ENCODE assay signal across 8 mouse cellular contexts in genomic region chr11:94994947-94995772, GRCm38 (mm10). TPM values are rescaled to one million over a fixed set of nuclear protein-coding genes. Genes with fewer than 3 reads are reported as not detected.
DNase-seq lines count a peak whose midpoint lies in the region; ATAC-seq lines count a peak whose summit lies in the region.

No protein-coding gene starts in this region.

- peaks cover 57% of the 10 kb centered on the region for H3K4me1 ChIP-seq in lung, embryonic 15.5 days
- peaks cover 77% of the 10 kb centered on the region for H3K4me1 ChIP-seq in forebrain, embryonic 13.5 days
- H3K4me1 ChIP-seq in intestine, embryonic 16.5 days (ENCODE audit: control insufficient read depth, insufficient read depth, low read length): peaks cover 61% of the 10 kb centered on the region
- H3K4me1 ChIP-seq in neural tube, embryonic 13.5 days (replicated peaks): peaks cover 87% of the 10 kb centered on the region

- H3K36me3 ChIP-seq in lung, embryonic 15.5 days: peaks cover 37% of the 10 kb centered on the region
- peaks cover 48% of the 10 kb centered on the region for H3K36me3 ChIP-seq in forebrain, embryonic 13.5 days (ENCODE audit: poor library complexity, severe bottlenecking)
- peaks cover 5% of the 10 kb centered on the region; the same call in 1 of the 2 replicates for H3K36me3 ChIP-seq in intestine, embryonic 16.5 days (ENCODE audit: control insufficient read depth, insufficient read depth, low read length)
- H3K36me3 ChIP-seq in neural tube, embryonic 13.5 days: peaks cover 42% of the 10 kb centered on the region

- 73% methylated on average over 11 of the region's 11 CpGs for WGBS in lung, embryonic 15.5 days
- 85% methylated on average over 11 of the region's 11 CpGs for WGBS in forebrain, embryonic 13.5 days
- 81% methylated on average over 11 of the region's 11 CpGs for WGBS in intestine, embryonic 16.5 days
- WGBS in neural tube, embryonic 13.5 days: 83% methylated on average over 11 of the region's 11 CpGs

- peak overlapping the region; percentile 69 for H3K4me3 ChIP-seq in lung, embryonic 15.5 days
- H3K4me3 ChIP-seq in forebrain, embryonic 13.5 days: peak overlapping the region; percentile 91
- peak overlapping the region; percentile 12; the same call in 1 of the 2 replicates for H3K4me3 ChIP-seq in intestine, embryonic 16.5 days (ENCODE audit: low read length)
- H3K4me3 ChIP-seq in neural tube, embryonic 13.5 days: peak overlapping the region; percentile 97

- no peak overlapping the region for H3K27ac ChIP-seq in lung, embryonic 15.5 days
- H3K27ac ChIP-seq in forebrain, embryonic 13.5 days: peak overlapping the region; percentile 57; the same call in 1 of the 2 replicates
- H3K27ac ChIP-seq in intestine, embryonic 16.5 days (ENCODE audit: low read length): no peak overlapping the region
- no peak overlapping the region for H3K27ac ChIP-seq in neural tube, embryonic 13.5 days (replicated peaks)

- H3K9me3 ChIP-seq in lung, embryonic 15.5 days: no peaks in the 10 kb centered on the region
- no peaks in the 10 kb centered on the region for H3K9me3 ChIP-seq in forebrain, embryonic 13.5 days (replicated peaks)
- no peaks in the 10 kb centered on the region for H3K9me3 ChIP-seq in intestine, embryonic 16.5 days (ENCODE audit: control insufficient read depth, low read length)
- no peaks in the 10 kb centered on the region for H3K9me3 ChIP-seq in neural tube, embryonic 13.5 days

- H3K27me3 ChIP-seq in lung, embryonic 15.5 days: no peaks in the 10 kb centered on the region
- H3K27me3 ChIP-seq in forebrain, embryonic 13.5 days: no peaks in the 10 kb centered on the region
- H3K27me3 ChIP-seq in intestine, embryonic 16.5 days (replicated peaks; ENCODE audit: control insufficient read depth, insufficient read depth, low read length): no peaks in the 10 kb centered on the region
- H3K27me3 ChIP-seq in neural tube, embryonic 13.5 days: no peaks in the 10 kb centered on the region

- DNase-seq in lung, postnatal 14 days: no peak
- no peak for DNase-seq in cerebellum, postnatal 36 days
- no peak for DNase-seq in gastrocnemius, postnatal 25 days

- no peak for ATAC-seq in lung, embryonic 15.5 days (ENCODE audit: borderline replicate concordance, extremely low read depth, low FRiP score, low TSS enrichment)
- ATAC-seq in forebrain, embryonic 13.5 days: no peak
- no peak for ATAC-seq in intestine, embryonic 16.5 days
- ATAC-seq in neural tube, embryonic 13.5 days (ENCODE audit: low read depth): no peak
- ATAC-seq in frontal cortex, adult (ENCODE audit: low TSS enrichment): no peak

- H3K9ac ChIP-seq in lung, embryonic 15.5 days: peak overlapping the region; percentile 68
- peak overlapping the region; percentile 95 for H3K9ac ChIP-seq in forebrain, embryonic 13.5 days
- H3K9ac ChIP-seq in intestine, embryonic 16.5 days (ENCODE audit: low read depth, low read length): peak overlapping the region; percentile 89
- peak overlapping the region; percentile 99 for H3K9ac ChIP-seq in neural tube, embryonic 13.5 days

- peak overlapping the region; percentile 91 for H3K4me2 ChIP-seq in lung, embryonic 15.5 days
- peak overlapping the region; percentile 100 for H3K4me2 ChIP-seq in forebrain, embryonic 13.5 days
- peak overlapping the region; percentile 97 for H3K4me2 ChIP-seq in intestine, embryonic 16.5 days (ENCODE audit: low read depth, low read length)
- H3K4me2 ChIP-seq in neural tube, embryonic 13.5 days: peak overlapping the region; percentile 99

RNA-seq across cellular contexts. Expression of gene Ppp1r9b, which starts 4.3 kb away (rescaled TPM):
- polyA plus RNA-seq in lung, embryonic 15.5 days (2015; fragmentation: Nextera tagmentation; extraction: Ambion mirVana): 8.8 and 9.3 TPM in 2 replicates
- 15.8 and 16.3 TPM in 2 replicates for polyA plus RNA-seq in forebrain, embryonic 13.5 days (2015; fragmentation: Nextera tagmentation; extraction: Ambion mirVana)
- 5.2 and 5.6 TPM in 2 replicates for polyA plus RNA-seq in intestine, embryonic 16.5 days (2015; fragmentation: Nextera tagmentation; extraction: Ambion mirVana)
- 18.0 and 19.3 TPM in 2 replicates for polyA plus RNA-seq in neural tube, embryonic 13.5 days (2015; fragmentation: Nextera tagmentation; extraction: Ambion mirVana)
- 10 to 100 TPM; 21.8 to 30.0 TPM for total RNA-seq in gastrocnemius, postnatal 25 days (2021)

RNA-seq across cellular contexts. Expression of gene Samd14, which starts 14.5 kb away (rescaled TPM):
- polyA plus RNA-seq in lung, embryonic 15.5 days (2015; fragmentation: Nextera tagmentation; extraction: Ambion mirVana): 17.1 and 17.4 TPM in 2 replicates
- polyA plus RNA-seq in forebrain, embryonic 13.5 days (2015; fragmentation: Nextera tagmentation; extraction: Ambion mirVana): 89.2 and 95.0 TPM in 2 replicates
- 13.2 and 13.6 TPM in 2 replicates for polyA plus RNA-seq in intestine, embryonic 16.5 days (2015; fragmentation: Nextera tagmentation; extraction: Ambion mirVana)
- 133 and 151 TPM in 2 replicates for polyA plus RNA-seq in neural tube, embryonic 13.5 days (2015; fragmentation: Nextera tagmentation; extraction: Ambion mirVana)
- under 1 TPM; 0.61 to 0.80 TPM for total RNA-seq in gastrocnemius, postnatal 25 days (2021)

RNA-seq across cellular contexts. Expression of gene Sgca, which starts 19.0 kb away (rescaled TPM):
- polyA plus RNA-seq in lung, embryonic 15.5 days (2015; fragmentation: Nextera tagmentation; extraction: Ambion mirVana): 0.69 and 0.96 TPM in 2 replicates
- not detected in 2 replicates for polyA plus RNA-seq in forebrain, embryonic 13.5 days (2015; fragmentation: Nextera tagmentation; extraction: Ambion mirVana)
- polyA plus RNA-seq in intestine, embryonic 16.5 days (2015; fragmentation: Nextera tagmentation; extraction: Ambion mirVana): 0.26 and 0.36 TPM in 2 replicates
- polyA plus RNA-seq in neural tube, embryonic 13.5 days (2015; fragmentation: Nextera tagmentation; extraction: Ambion mirVana): 1.8 TPM in 1 of 2 replicates, not detected in the other
- total RNA-seq in gastrocnemius, postnatal 25 days (2021): 100 to 1,000 TPM; 255 to 276 TPM

RNA-seq across cellular contexts. Expression of gene Hils1, which starts 27.8 kb away (rescaled TPM):
- not detected in 2 replicates for polyA plus RNA-seq in lung, embryonic 15.5 days (2015; fragmentation: Nextera tagmentation; extraction: Ambion mirVana)
- not detected in 2 replicates for polyA plus RNA-seq in forebrain, embryonic 13.5 days (2015; fragmentation: Nextera tagmentation; extraction: Ambion mirVana)
- not detected in 2 replicates for polyA plus RNA-seq in intestine, embryonic 16.5 days (2015; fragmentation: Nextera tagmentation; extraction: Ambion mirVana)
- not detected in 2 replicates for polyA plus RNA-seq in neural tube, embryonic 13.5 days (2015; fragmentation: Nextera tagmentation; extraction: Ambion mirVana)
- not detected for total RNA-seq in gastrocnemius, postnatal 25 days (2021)

RNA-seq across cellular contexts. Expression of gene Pdk2, which starts 46.0 kb away (rescaled TPM):
- polyA plus RNA-seq in lung, embryonic 15.5 days (2015; fragmentation: Nextera tagmentation; extraction: Ambion mirVana): 27.8 and 30.9 TPM in 2 replicates
- 19.7 and 20.2 TPM in 2 replicates for polyA plus RNA-seq in forebrain, embryonic 13.5 days (2015; fragmentation: Nextera tagmentation; extraction: Ambion mirVana)
- polyA plus RNA-seq in intestine, embryonic 16.5 days (2015; fragmentation: Nextera tagmentation; extraction: Ambion mirVana): 42.2 and 48.2 TPM in 2 replicates
- polyA plus RNA-seq in neural tube, embryonic 13.5 days (2015; fragmentation: Nextera tagmentation; extraction: Ambion mirVana): 26.2 and 27.6 TPM in 2 replicates
- total RNA-seq in gastrocnemius, postnatal 25 days (2021): 100 to 1,000 TPM; 351 to 396 TPM

Comparison
In these comparisons a context has a peak if more than half of its experiments do, and no peak if none do; other contexts are left out.
1. H3K4me3 ChIP-seq: peak in every context shown above with its lines; median percentile 97 in neural tube, embryonic 13.5 days; 91 in forebrain, embryonic 13.5 days; 69 in lung, embryonic 15.5 days; 12 in intestine, embryonic 16.5 days.